Mouse (Mus musculus) monocyte, adult 2 months (primary cell): ENCODE data around the gene Lypd6.

Experiments used
- DNase-seq, 2 experiments: peaks; one replicate each; pipeline ENCODE4 v3.0.0; 2022; ENCODE audit warnings: low spot score in 2 of 2, low read depth in 1 of 2

Gene Lypd6

GRCm38 (mm10) chr2:50106879-50107278, 40.6 kb downstream of the Lypd6 start:
- DNase-seq = no peak

- DNase-seq = no peak
Measured at GRCm38 (mm10) chr2:50110167-50110566, 43.9 kb downstream of the Lypd6 start.

GRCm38 (mm10) chr2:50111169-50111568, 44.9 kb downstream of the Lypd6 start:
- no peak for DNase-seq

GRCm38 (mm10) chr2:50111609-50112008, 45.4 kb downstream of the Lypd6 start:
- no peak for DNase-seq

- DNase-seq = no peak
Measured at GRCm38 (mm10) chr2:50112427-50112826, 46.2 kb downstream of the Lypd6 start.

GRCm38 (mm10) chr2:50119101-50119500, 52.9 kb downstream of the Lypd6 start:
- no peak for DNase-seq

GRCm38 (mm10) chr2:50120839-50121238, 54.6 kb downstream of the Lypd6 start:
- DNase-seq = no peak

- DNase-seq = no peak
Measured at GRCm38 (mm10) chr2:50123376-50123775, 57.1 kb downstream of the Lypd6 start.

GRCm38 (mm10) chr2:50127513-50128175, 61.4 kb downstream of the Lypd6 start:
- no peak for DNase-seq

- no peak for DNase-seq
Measured at GRCm38 (mm10) chr2:50128322-50129277, 62.4 kb downstream of the Lypd6 start.

GRCm38 (mm10) chr2:50130674-50131073, 64.4 kb downstream of the Lypd6 start:
- no peak for DNase-seq

- DNase-seq = no peak
Measured at GRCm38 (mm10) chr2:50143672-50144071, 77.4 kb downstream of the Lypd6 start.

GRCm38 (mm10) chr2:50147308-50147707, 81.1 kb downstream of the Lypd6 start:
- DNase-seq = no peak

- DNase-seq = no peak
Measured at GRCm38 (mm10) chr2:50149257-50150202, 83.3 kb downstream of the Lypd6 start.

- no peak for DNase-seq
Measured at GRCm38 (mm10) chr2:50150203-50150590, 84.0 kb downstream of the Lypd6 start.

GRCm38 (mm10) chr2:50150816-50151215, 84.6 kb downstream of the Lypd6 start:
- DNase-seq = no peak

GRCm38 (mm10) chr2:50151401-50151800, 85.2 kb downstream of the Lypd6 start:
- DNase-seq = no peak

- no peak for DNase-seq
Measured at GRCm38 (mm10) chr2:50151879-50152278, 85.7 kb downstream of the Lypd6 start.

- DNase-seq = no peak
Measured at GRCm38 (mm10) chr2:50156009-50156408, 89.8 kb downstream of the Lypd6 start.

GRCm38 (mm10) chr2:50160069-50160468, 93.8 kb downstream of the Lypd6 start:
- DNase-seq = no peak

GRCm38 (mm10) chr2:50163608-50164007, 97.4 kb downstream of the Lypd6 start:
- DNase-seq = no peak
